Mouse (Mus musculus): ENCODE data around the gene Gm14496.
"Not testable (repeated sequence)": the region's sequence is repeated elsewhere in the genome, so short reads cannot be mapped to it uniquely, and the experiment has no call there.

Gm14496 gene

DNA sequence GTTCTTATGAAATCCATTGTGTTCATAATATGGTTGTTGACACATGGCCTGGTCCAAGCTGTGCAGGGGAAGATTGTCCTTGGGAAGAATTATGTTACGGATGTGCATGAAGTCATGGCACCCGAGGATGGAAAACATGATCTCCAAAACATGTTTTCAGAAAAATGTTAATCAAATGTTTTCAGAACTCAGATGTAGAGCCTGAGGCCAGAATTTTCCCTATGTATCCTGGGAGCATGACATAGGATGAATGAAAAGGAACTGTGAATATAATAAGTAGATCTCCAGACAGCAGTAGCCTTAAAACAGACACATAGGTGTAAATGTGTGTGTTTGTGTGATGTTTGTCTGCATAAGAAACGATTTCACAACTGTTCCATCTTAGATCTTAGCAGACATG lies at the start of gene Gm14496:
Gene Gm14496 (plus strand): TSS at position 301 of the 400 bp plus-strand sequence.
- no peak for DNase-seq (ENCODE audit: low spot score in 2 of 2)

GRCm38 (mm10) chr2:181952747-181953680 lies 37.9 kb upstream of the Gm14496 start:
- DNase-seq (ENCODE audit: low spot score in 2 of 2), result not testable (repeated sequence)

DNA sequence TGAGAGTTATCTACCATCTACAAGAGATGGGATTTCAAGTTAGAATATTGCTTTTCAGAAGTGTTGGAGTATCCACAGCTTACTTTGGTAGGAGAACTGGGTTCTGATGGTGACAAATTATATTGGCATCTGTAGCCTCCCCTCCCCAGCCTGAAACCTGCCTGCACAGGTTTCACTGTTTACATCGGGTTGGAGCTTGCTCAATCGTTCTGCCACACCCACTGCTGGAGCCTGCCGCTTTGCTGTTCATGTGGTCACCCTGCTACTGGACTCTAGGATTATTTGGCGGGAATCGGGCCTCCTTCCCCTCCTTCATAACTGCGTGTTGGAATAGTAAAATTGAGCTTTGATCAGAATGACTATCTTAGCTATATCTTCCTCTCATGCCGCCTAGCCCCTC lies 22.5 kb upstream of the Gm14496 start:
- no peak for DNase-seq (ENCODE audit: low spot score in 2 of 2)

DNA sequence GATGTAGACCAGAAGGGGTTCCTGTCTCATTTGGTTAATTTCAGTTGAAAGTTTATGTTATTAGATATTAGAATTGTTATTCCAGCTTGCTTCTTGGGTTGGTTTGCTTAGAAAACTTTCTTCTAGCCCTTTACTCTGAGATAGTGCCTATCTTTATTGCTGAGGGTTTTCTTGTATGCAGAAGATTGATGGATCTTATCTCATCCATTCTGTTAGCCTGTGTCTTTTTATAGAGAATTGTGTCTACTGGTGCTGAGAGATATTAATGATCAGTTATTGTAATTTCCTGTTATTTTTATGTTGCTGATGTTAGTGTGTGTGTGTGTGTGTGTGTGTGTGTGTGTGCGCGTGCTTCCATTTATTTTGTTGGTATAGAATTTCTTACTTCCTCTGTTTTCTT lies 21.7 kb upstream of the Gm14496 start:
- DNase-seq (ENCODE audit: low spot score in 2 of 2), result no peak

- DNase-seq (ENCODE audit: low spot score in 2 of 2), result not testable (repeated sequence)
Measured at GRCm38 (mm10) chr2:181981969-181982368, 9.0 kb upstream of the Gm14496 start.

All from spleen, postnatal 4 days (tissue).